Mouse (Mus musculus): Measurements from ENCODE around the gene Mtus2.
"Not testable (repeated sequence)": the region's sequence is repeated elsewhere in the genome, so short reads cannot be mapped to it uniquely, and the experiment has no call there.

Gene Mtus2

DNA sequence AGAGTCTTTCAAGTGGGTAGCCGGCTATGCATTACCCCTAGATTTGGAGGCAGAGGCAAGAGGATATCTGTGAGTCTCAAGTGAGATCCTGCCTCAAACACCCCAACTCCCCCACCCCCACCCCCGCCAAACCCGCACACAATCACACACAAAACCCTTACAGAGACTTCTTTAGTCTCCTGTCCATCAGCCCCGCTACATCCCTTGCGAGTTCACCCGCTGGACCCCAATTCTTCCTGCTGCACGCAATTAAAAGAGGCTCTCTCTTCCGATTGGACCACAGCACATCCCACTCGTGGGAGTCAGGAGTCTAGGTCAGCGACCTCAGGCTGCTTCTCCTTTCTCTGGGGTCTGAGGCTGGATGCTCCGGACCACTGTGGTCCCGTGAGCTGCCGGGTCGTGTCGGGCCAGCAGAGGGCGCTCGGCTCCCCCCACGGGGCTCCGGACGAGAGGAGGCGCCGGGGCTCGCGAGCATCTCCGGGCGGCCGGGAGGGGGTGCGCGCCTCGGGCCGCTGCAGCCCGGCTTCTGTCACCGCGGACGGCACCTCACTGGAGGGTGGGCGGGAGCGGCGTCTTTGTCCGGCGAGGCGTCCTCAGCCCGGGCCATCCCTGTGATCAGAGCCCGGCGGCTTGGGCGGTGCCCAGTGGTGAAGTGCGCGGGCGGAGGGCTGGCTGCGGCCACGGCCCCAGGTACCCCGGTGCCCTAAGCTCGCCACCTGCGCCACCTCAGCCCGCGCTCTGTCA lies at the start of gene Mtus2:
Gene Mtus2 (plus strand): TSS at position 500 of the 744 bp plus-strand sequence.
- DNase-seq (ENCODE audit: low spot score in 2 of 2) = peak; percentile 74 to 88

DNA sequence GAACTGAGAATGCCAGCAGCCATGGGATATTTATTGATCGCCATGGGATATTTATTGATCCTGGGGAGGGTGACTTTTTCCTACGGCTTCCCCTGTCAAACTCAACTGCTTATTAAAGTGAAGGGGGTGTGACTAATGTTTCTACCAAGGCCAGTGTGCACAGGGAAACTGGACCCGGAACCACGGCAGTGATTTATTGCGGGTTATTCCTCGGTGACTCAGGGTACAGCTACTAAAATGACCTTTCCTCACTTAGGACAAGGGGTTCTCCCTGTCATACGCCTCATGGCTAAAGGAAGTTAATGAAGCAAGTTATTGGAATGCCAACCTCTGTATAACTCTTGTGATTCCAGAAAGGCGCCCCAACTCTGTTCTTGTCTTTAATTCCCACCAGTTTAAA lies 49.3 kb upstream of the Mtus2 start:
- no peak for DNase-seq (ENCODE audit: low spot score in 2 of 2)

DNA sequence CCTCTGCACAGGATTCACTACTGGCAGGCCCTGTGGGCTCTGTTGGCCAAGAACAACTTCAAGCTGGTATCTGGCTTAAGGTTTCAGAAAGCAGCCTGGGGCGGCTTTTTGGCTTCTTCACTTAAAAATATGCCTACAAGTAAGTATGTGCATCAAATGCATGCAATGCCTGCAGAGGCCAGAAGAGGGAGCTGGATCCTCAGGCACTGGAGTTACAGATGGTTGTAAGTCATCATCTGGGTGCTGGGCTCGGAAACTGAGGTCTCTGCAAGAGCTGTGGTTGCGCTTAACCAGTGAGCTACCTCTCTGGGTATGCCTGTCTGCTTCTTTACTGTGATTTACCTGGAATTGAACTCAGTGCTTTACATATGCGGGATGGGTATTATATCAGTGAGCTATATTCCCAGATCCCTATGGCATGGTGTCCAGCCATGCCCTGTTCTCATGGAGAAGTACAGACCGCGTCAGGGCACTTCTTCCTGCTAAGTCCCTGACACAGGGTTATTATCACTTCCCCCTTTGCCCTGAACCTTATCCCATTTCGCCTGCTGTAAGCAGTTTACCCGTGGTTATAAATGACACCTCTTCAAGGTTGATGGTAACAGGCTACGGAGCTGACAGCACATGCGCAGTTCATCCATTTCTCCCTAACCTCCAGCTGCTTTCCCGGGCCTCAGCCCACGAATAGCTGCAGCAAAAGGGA lies 46.2 kb upstream of the Mtus2 start:
- DNase-seq (ENCODE audit: low spot score in 2 of 2) = no peak

DNA sequence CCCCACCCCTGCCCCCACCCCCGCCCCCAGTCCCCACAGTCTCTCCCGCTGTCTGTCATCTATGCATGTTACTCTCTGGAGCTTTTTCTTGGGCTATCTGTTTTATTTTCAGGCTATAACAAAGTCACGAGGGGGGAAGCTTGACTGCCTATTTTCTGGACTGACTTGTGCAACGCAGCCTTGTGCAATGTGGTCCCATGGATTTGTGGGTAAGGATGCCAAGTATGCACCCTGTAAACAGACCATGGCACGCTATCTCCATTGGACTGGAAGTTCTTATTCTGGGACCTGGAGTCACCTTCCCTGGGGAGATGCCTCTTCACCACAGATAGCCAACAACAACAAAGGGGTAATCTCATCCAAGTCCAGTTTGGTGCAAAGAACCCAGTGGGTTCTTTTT lies 45.4 kb upstream of the Mtus2 start:
- no peak for DNase-seq (ENCODE audit: low spot score in 2 of 2)

DNA sequence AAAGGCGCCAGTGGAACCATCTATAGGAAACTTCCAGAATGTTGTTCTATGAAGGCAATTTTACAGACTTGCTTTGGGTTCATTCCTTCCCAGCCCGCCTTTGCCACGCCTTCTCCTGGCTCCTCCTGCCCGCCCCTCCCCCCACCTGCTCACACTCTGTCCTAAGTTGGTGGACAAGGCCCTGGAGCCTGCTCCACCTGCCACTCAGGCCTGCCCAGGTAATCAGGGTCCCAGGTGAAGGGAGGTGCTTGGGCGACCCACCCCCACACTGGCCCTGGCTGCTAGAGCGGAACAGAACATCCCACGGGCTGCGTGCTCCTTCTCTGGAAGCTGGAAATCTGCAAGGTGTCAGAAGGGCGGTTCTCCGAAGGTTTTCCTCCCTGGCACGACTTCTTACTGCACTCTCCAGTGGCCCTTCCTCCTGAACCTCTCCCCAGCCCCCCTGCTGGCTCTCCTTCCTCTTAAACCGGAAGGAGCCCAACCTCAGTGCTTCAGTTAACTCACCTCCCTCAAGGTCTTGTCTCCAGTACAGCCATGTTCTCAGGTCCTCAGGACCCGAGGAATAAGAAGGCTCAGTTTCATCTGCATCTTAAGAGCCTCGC lies 43.8 kb upstream of the Mtus2 start:
- DNase-seq (ENCODE audit: low spot score in 2 of 2) = no peak

DNA sequence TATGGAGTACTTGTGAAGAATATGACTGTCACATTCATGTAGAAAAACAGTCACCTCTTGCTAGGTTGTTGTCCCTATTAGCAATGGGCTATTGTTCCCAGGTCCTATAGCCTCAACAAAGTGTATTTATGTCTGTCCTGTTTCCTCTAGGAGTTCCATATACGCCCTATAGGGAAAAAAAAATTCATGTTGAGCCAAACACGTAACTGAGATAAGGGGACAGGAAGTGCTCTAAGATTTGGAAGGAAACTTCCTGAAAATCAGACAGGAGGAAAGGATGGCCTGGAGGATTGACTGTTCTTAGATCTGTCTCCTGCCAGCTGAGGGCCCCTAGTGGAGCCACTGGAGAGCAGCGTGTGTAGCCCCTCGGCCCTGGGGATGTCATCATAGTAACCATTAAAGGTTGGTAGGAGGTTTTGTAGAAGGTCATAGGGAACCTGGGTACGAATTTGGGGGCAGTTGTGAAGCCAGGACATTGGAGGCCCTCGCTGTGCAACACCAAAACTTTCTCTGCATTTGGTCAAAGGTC lies 42.0 kb upstream of the Mtus2 start:
- no peak for DNase-seq (ENCODE audit: low spot score in 2 of 2)

DNA sequence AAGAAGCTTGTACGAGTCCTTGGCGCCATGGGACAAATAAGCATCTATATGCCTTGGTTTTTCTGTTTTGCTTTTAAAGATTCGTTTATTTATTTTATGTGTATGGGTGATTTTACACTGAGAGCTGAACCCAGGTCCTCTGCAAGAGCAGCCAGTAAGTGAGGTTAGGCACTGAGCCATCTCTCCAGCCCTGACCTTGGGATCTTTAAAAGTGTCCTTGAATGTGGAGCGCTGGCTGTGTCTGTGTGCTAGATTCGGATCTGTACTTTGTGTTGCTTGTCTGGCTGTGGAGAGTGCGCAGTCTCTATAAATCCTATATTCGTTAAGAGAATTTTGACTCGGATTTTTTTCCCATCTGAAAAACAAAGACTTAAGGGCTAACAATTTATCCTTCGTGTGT lies 40.9 kb upstream of the Mtus2 start:
- DNase-seq (ENCODE audit: low spot score in 2 of 2) = no peak

DNA sequence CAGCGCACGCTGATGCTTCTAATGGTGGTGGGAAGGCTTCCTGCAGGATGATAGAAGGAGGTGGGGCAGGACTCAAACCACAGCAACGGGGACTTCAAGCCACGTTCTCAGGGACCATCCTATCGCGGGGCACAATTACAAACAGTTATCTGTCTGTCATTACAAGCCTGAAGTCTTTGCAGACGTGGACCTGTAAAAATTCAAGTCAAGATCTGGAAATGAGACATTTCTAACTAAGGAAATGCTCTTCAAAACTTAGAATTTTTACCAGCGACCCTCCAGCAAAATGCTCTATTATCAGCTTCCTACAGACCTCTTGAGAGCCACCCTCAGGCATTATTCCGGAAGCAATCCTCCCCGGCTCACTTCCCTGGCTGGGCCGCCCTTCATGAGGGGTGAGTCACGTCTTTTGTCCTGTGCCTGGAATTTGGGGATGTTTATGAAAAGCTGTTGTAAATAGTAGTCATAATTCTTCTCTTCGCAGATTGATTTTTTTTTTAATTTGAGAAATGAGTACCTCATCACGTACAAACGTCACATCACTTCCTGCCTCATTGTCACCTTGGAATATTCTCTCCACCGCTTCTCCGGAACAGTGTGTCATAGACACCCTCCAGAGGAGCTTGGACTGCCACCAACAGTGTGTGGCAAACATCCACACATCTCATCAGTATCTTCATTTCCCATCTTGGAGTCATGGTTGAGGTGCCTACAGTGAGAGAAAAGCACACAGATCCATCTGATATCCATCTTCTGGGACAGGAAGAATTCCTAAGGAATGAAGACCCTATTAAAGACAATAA lies 38.9 kb upstream of the Mtus2 start:
- DNase-seq (ENCODE audit: low spot score in 2 of 2) = no peak

DNA sequence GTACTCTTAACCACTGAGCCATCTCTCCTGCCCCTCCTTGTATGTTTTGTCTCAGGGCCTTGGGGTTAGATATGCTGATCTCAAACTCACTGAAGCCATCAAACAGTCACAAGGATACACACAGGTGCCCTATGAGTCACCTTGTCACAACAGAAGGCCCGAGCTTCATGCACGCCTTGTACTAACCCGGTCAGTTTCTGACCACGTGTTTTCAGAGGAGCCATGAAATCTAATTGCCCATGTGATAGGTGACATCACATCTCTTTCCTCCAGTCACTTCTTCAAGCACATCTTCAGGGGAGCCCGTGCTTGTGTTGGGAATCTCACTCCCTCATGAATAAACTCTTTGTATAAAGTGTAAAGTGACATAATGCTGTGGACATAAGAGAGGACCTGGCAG lies 32.5 kb upstream of the Mtus2 start:
- no peak for DNase-seq (ENCODE audit: low spot score in 2 of 2)

DNA sequence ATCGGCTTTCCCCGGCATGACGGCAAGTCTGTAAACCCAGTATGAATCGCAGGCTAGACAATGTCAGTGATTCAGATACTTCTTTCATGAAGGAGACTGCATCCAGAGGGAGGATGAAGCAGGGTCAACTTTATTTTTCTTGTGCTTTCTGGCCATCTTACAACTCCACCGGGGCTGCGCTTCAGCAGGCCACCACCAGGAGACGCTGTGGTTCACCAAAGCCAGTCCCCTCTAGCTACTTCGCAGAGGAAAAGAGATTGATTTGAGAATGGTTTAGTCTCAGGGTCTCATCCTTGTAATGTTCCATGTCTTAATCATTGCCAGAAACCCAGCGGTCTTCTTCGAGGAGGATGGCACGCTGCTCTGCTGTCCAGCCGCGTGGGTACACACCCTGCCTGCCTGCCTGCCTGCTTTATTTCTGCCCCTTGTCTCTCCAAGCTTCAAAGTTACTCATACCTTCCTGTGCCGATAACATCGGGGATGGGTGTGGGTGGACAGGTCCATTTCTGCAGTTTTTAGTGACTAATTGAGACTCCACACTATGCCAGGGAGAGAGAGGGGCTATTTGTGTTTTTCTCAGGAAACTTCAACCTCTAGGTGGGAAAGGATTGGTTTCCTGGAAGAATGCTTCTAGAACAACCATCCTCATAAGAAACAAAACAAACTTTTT lies 31.1 kb upstream of the Mtus2 start:
- DNase-seq (ENCODE audit: low spot score in 2 of 2) = no peak

DNA sequence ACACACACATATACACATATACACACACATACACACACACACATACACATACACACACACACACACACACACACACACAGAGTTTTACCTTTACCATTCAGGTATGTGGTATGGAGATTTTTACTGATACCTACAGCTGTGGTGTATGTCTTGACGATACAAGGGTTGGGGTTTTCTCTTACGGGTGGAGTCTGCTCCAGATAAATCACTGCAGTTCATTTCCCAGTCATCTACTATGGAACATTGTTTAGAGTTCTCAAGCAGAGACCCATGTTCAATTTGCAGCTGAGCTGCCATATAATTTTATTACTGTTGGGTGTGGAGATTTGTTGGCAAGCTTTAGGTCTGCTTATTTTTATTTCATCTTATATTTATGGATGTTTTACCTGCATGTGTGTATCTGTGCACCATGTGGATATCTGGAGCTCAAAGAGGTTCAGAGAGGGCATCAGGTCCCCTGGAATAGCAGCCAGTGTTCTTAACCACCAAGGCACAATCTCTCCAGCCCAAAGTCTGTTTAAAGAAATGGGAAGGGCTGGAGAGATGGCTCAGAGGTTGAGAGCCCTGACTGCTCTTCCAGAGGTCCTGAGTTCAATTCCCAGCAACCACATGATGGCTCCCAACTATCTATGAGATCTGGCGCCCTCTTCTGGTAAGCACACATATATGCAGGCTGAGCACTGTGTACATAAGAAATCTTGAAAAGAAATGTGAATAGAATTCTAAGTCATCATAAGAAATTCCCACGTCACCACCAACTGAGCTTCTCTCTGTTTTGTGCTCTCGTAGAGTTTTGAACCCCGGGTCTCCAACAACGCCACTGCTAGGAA lies 28.2 kb upstream of the Mtus2 start:
- no peak for DNase-seq (ENCODE audit: low spot score in 2 of 2)

DNA sequence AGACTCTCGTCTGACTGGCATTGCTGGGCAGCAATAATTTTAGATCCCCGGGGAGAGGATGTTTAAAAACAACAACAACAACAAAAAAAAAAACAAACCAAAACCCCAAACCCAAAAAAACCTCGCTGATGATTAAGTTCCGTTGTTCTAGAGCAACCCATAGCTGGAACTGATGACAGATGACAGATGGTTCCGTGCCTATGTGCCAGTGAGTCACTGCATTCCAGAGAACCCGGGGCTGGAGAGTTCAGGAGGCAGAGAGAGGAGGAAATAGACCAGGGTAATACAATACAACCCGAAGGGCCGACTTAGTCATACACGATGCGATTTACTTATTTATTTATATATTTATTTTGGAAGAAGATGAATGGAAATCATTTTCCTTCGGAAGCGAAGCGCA lies 22.0 kb upstream of the Mtus2 start:
- DNase-seq (ENCODE audit: low spot score in 2 of 2) = no peak

DNA sequence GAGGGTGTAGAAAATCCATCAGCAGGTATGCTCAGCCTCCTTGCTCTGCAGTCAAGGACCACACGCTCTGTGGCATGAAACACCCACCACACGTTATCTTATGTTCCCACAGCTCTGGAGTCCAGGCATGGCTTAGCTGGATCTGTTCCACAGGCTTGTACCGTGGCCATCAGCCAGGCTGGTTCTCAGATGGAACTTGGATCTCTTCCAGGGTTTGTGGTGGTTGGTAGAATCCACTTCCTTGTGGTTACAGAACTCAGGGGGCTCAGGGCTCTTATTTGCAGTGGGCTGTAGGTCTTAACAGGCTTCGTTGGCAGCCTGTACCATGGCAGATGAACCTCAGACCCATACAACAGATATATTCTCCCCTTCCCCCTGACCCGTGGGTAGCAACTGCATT lies 17.9 kb upstream of the Mtus2 start:
- no peak for DNase-seq (ENCODE audit: low spot score in 2 of 2)

DNA sequence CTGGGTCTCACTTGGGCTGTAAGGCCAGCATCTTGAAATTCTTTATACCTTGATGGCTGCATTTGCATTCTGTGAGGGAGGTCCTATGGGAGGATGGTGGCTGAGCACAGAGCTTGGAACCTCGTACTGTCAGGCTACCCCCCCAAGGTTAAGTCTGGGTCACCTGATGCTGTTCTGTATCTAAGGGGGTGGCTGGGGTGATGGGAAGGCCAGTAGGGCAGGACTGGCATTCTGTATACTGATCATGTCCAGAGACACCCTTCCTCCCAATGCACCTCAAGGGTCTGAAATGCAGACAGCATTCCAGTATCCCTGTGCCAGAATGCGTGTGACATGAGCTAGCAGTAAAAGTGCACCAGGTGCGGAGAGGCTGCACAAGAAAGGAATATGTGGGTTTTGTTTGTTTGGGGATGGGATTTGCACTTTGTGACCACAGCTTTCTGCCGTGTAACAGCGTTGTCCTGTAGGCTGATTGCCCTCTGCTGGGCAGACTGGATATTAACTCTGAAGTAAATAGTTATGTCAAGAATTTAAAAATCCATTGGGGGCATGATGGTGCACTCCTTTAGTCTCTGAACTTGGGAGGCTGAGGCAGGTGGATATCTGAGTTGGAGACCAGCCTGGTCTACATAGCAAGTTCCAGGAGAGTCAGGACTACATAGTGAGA lies 12.0 kb upstream of the Mtus2 start:
- DNase-seq (ENCODE audit: low spot score in 2 of 2) = no peak

DNA sequence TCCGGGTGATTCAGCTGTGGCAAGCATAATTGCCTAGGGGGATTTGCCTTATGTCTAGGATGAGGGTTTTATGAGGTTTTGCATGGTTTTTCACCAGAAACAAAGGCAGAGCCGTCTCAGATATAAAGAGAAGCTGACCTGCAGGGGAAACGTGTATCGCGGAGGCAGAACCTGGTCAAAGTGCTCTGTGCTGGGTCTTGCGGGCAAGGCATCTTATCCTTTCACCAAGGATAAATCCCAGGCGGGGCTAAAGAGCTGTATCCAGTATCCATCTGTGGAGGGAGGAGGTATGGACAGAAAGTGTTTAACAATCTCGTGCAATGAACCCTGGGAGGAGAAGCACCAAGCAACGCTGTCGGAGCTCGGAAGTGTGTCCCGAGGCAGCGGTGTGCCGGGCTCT lies 7.2 kb upstream of the Mtus2 start:
- DNase-seq (ENCODE audit: low spot score in 2 of 2) = no peak

DNA sequence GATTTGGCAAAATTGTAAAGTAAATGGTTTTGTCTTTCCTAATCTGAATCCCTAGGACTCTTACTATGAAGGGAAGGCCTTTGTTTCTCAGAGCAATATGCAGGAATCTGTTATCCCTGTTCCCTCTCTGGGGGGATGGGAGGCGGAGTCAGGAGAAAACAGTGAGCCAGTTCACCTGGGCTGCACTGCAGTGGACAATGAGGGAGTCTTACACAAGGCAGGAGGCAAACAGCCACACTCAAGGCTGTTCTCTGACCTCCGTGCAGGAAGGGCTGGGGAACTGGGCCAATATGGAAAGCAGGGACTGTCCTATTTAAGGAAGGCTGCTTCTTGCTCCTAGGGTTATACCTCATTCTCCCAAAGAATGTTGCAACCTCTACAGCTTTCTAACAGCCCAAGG lies 5.4 kb upstream of the Mtus2 start:
- DNase-seq (ENCODE audit: low spot score in 2 of 2) = no peak

DNA sequence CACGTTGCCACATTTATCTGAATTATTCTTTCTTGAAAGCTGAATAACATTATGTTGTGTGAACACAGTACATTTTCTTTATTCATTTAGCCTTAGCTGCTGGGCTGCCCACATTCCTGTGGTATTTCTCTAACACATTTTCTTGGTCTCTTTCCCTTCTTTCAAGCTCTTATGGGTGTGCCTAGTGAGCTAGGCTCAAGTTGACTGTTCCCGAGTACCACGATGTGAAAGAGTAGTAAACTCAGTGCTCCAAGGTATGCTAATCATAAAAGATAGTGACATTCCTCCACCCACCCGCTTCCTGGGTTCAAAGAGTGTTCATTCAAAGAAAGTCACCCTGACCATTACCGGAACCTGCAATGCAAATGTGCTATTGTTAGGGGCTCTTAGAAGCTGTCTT lies 3.9 kb upstream of the Mtus2 start:
- not testable (repeated sequence) for DNase-seq (ENCODE audit: low spot score in 2 of 2)

DNA sequence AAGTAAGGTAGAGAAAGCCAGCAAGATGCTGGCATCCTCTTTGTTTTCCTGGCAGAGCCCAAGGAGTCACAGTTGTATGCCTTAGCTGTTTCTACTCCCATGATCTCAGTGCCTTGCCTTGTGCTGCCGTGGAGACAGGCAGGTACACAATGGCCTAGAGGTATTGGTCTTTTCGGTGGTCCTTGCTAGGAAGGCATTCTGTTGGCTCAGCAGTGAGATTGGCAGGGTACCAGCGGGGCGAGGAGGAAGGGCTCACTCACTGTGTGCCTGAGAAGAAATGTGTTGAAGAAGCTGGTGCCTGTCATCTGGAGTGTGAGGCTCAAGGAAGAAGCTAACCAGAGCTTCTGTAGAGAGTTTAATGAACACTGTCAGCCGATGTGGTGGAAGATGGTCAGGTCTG lies 1.4 kb upstream of the Mtus2 start:
- DNase-seq (ENCODE audit: low spot score in 2 of 2) = peak in 1 of 2 experiments; percentile 25

DNA sequence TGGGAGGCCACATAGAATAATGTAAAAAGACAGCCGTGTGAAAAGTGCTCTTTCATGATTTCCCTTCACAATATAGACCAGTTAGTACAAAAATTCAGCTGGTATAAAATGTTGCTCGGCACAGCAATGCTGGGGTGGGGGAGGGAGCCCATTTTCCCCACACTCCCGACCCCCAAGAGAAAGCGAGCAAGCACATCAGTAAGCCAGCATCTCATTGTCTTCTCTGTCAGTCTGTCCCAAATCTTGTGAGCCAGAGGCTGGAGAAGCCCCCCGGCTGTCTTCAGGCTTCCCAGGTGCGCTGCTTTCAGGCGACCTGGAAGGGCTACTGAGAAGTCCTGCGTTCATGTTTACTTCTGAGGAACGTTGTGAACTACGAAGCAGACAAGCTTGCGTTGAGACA lies 699 bp upstream of the Mtus2 start:
- DNase-seq (ENCODE audit: low spot score in 2 of 2) = no peak

Data from frontal cortex, postnatal 14 days (tissue).